ENCODE assay signal across 8 mouse cellular contexts in the genomic region with DNA sequence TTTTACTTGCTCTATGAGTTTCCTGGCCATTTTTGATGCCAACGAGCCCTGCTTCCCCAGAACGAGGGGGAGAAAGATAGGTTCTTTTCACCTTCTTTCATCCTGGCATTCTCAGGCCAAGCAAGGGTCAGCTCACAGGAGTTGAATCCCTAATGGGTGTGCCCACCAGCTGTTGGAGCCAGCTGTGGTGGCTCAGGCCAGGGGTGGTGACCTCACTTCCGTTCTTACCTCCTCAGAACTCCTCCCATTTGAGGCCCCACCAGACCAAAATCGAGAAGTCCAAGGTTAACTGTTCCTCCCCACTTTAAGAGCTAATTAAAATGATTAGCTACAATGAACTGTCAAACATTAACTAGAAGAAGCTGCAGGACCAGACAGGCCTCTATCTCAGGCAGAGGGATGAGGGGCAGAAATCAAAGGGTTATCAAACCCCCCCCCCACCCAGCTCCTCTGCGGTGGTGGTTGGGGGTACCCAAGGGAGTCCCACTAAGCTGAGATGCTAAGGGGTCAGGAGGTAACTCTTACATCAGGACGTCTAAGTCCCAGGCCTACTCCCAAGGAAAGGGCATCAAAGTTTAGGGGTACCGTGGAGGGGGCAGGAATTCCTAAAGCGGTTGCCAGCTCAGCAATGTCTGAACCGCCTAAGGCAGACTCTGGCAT. TPM values are rescaled to one million over a fixed set of nuclear protein-coding genes. Genes with fewer than 3 reads are reported as not detected.
DNase-seq lines count a peak whose midpoint lies in the region; ATAC-seq and TF ChIP-seq lines count a peak whose summit lies in the region.

No protein-coding gene starts in this region.

- peak overlapping the region; percentile 70 for H3K27ac ChIP-seq in testis, adult 2 months (ENCODE audit: control insufficient read depth, insufficient read depth, low read depth, low read length)
- H3K27ac ChIP-seq in midbrain, embryonic 12.5 days (replicated peaks), result no peak overlapping the region

- H3K9ac ChIP-seq in midbrain, embryonic 12.5 days (replicated peaks), result no peak overlapping the region

- TF ChIP-seq CTCF in testis, adult 2 months (IDR thresholded peaks at IDR 0.05; ENCODE audit: control insufficient read depth, insufficient read depth, insufficient replicate concordance, low read depth, low read length), result no peak

- no peaks in the 10 kb centered on the region for H3K27me3 ChIP-seq in testis, adult 2 months (ENCODE audit: control insufficient read depth, insufficient read depth, low read length)
- H3K27me3 ChIP-seq in midbrain, embryonic 12.5 days, result peaks cover 51% of the 10 kb centered on the region

- H3K4me1 ChIP-seq in testis, adult 2 months (ENCODE audit: control insufficient read depth, insufficient read depth, low read length), result peaks cover 7% of the 10 kb centered on the region
- peaks cover 4% of the 10 kb centered on the region; the same call in 1 of the 2 replicates for H3K4me1 ChIP-seq in midbrain, embryonic 12.5 days

- DNase-seq in testis, postnatal 10 days (ENCODE audit: low spot score), result no peak
- DNase-seq in heart, adult 18-20 months, result peak; percentile 44 to 62
- DNase-seq in kidney, postnatal 14 days, result peak; percentile 17
- no peak for DNase-seq in left cerebral cortex, postnatal 25 days (ENCODE audit: low spot score in 2 of 2)
- DNase-seq in adrenal gland, postnatal 4 days (ENCODE audit: low spot score in 2 of 2), result no peak
- DNase-seq in yolk sac, embryonic 10.5 days (ENCODE audit: low spot score), result no peak

- WGBS in midbrain, embryonic 12.5 days, result 42% methylated on average over 9 of the region's 9 CpGs

- H3K4me2 ChIP-seq in midbrain, embryonic 12.5 days (replicated peaks), result peak overlapping the region; percentile 48

- no peak for TF ChIP-seq POLR2A in testis, adult 2 months (IDR thresholded peaks at IDR 0.05; ENCODE audit: control insufficient read depth, low read depth, low read length)

- no peaks in the 10 kb centered on the region for H3K36me3 ChIP-seq in testis, adult 2 months (ENCODE audit: control insufficient read depth, insufficient read depth, low read length)
- H3K36me3 ChIP-seq in midbrain, embryonic 12.5 days, result no peaks in the 10 kb centered on the region

- no peak for ATAC-seq in midbrain, embryonic 12.5 days (ENCODE audit: low FRiP score, low read depth)

- intact Hi-C loops in left cerebral cortex, postnatal 25 days (cut with DNase I), result no loop called here

- no peaks in the 10 kb centered on the region for H3K9me3 ChIP-seq in midbrain, embryonic 12.5 days

- peak overlapping the region; percentile 86 for H3K4me3 ChIP-seq in testis, adult 2 months (ENCODE audit: control insufficient read depth, low read depth, low read length)
- H3K4me3 ChIP-seq in midbrain, embryonic 12.5 days, result no peak overlapping the region

RNA-seq across cellular contexts. Expression of a gene that starts 10.6 kb away (rescaled TPM):
- polyA plus RNA-seq in testis, adult 2 months (2012; rRNA removed), result 2.7 and 4.4 TPM in 2 replicates
- total RNA-seq in heart, adult 18-20 months (2021), result 1 to 10 TPM; 5.8 to 6.5 TPM
- polyA plus RNA-seq in midbrain, embryonic 12.5 days (2016; fragmentation: Nextera tagmentation; extraction: Ambion mirVana), result 1.6 and 1.8 TPM in 2 replicates
- total RNA-seq in left cerebral cortex, postnatal 25 days (2021), result under 1 TPM; 0.69 to 0.71 TPM
- 10 to 100 TPM; 25.0 to 28.6 TPM for total RNA-seq in adrenal gland, postnatal 4 days (2021)

Comparison
In these comparisons a context has a peak if more than half of its experiments do, and no peak if none do; other contexts are left out.
1. DNase-seq: peak in heart, adult 18-20 months (2 of 2) and kidney, postnatal 14 days (single experiment); none in testis, postnatal 10 days (single experiment), left cerebral cortex, postnatal 25 days (0 of 2), adrenal gland, postnatal 4 days (0 of 2) and yolk sac, embryonic 10.5 days (single experiment).